Comparison of ENCODE assay signal across 13 mouse cellular contexts in genomic region chr3:86818001-86818585, GRCm38 (mm10).
A peak's percentile ranks its signal among the peaks of the same experiment; 100 is the strongest.
DNase-seq lines count a peak whose midpoint lies in the region; ATAC-seq and TF ChIP-seq lines count a peak whose summit lies in the region.
"Had no signal": no experiment of that assay in that cellular context is flagged by ENCODE, and none has a peak within 500 bp of the region (broad histone marks: within the 10 kb centered on the region; RNA-seq: fewer than 3 reads in every experiment).

No protein-coding gene starts in this region.

- H3K27ac ChIP-seq in kidney, adult 2 months (ENCODE audit: insufficient read depth, low read depth, low read length): no peak overlapping the region
- peak overlapping the region; percentile 57 for H3K27ac ChIP-seq in limb, embryonic 12.5 days
- H3K27ac ChIP-seq: kidney, embryonic 15.5 days had no signal

- no peak overlapping the region for H3K4me2 ChIP-seq in limb, embryonic 12.5 days
- H3K4me2 ChIP-seq: kidney, embryonic 15.5 days had no signal

- 61% methylated on average over 13 of the region's 13 CpGs for WGBS in kidney, adult 2 months
- 38% methylated on average over 13 of the region's 13 CpGs for WGBS in limb, embryonic 12.5 days

- H3K4me3 ChIP-seq in kidney, adult 2 months (ENCODE audit: insufficient read depth, low read depth, low read length): no peak overlapping the region
- H3K4me3 ChIP-seq in limb, embryonic 12.5 days (replicated peaks): no peak overlapping the region
- H3K4me3 ChIP-seq: kidney, embryonic 15.5 days; myocyte had no signal

- TF ChIP-seq CTCF in kidney, adult 2 months (conservative IDR thresholded peaks at IDR 0.05; ENCODE audit: insufficient read depth, insufficient read length, low read depth, low read length): no peak

- peak; percentile 53; the same call in 1 of the 2 replicates for ATAC-seq in cerebellum, adult (ENCODE audit: insufficient number of reproducible peaks, low FRiP score, low TSS enrichment)
- peak; percentile 66; the same call in 1 of the 2 replicates for ATAC-seq in limb, embryonic 12.5 days (ENCODE audit: insufficient number of reproducible peaks, insufficient read depth, low FRiP score, low TSS enrichment, low read depth)
- no peak for ATAC-seq in megakaryocyte progenitor cell, adult 5-6 weeks (replicated peaks; ENCODE audit: poor library complexity)
- no peak for ATAC-seq in activated CD4-positive, CD25-positive, alpha-beta regulatory T cell, adult 4 months

- TF ChIP-seq POLR2A in kidney, adult 2 months (IDR thresholded peaks at IDR 0.05; ENCODE audit: low read depth, low read length): no peak

- peaks cover 15% of the 10 kb centered on the region for H3K4me1 ChIP-seq in kidney, adult 2 months (ENCODE audit: control insufficient read depth, insufficient read depth, low read length)
- H3K4me1 ChIP-seq in limb, embryonic 12.5 days (replicated peaks): peaks cover 26% of the 10 kb centered on the region

- H3K36me3 ChIP-seq in kidney, adult 2 months (ENCODE audit: control insufficient read depth, insufficient read depth, low read length): no peaks in the 10 kb centered on the region
- no peaks in the 10 kb centered on the region for H3K36me3 ChIP-seq in limb, embryonic 12.5 days
- H3K36me3 ChIP-seq: kidney, embryonic 15.5 days had no signal

- no peaks in the 10 kb centered on the region for H3K9me3 ChIP-seq in limb, embryonic 12.5 days
- H3K9me3 ChIP-seq: kidney, embryonic 15.5 days had no signal

- no peak overlapping the region for H3K9ac ChIP-seq in limb, embryonic 12.5 days (replicated peaks)
- H3K9ac ChIP-seq: kidney, embryonic 15.5 days had no signal

- no peaks in the 10 kb centered on the region for H3K27me3 ChIP-seq in kidney, adult 2 months (replicated peaks; ENCODE audit: control insufficient read depth, insufficient read depth, low read length)
- 0 out of 2 replicates have a peak, but pooled peaks cover 7% of the 10 kb centered on the region for H3K27me3 ChIP-seq in limb, embryonic 12.5 days
- H3K27me3 ChIP-seq: kidney, embryonic 15.5 days had no signal

- peak; percentile 51 for DNase-seq in kidney, adult 2 months
- no peak for DNase-seq in kidney, postnatal 4 days
- DNase-seq in cerebellum, postnatal 14 days: peak; percentile 91 to 92
- DNase-seq in thymus, postnatal 10 days (ENCODE audit: low spot score in 2 of 2): no peak
- DNase-seq: adrenal gland, postnatal 10 days; heart, postnatal 4 days; lung, postnatal 14 days had no signal

Comparison
In these comparisons a context has a peak if more than half of its experiments do, and no peak if none do; other contexts are left out.
1. DNase-seq: peak in kidney, adult 2 months (single experiment) and cerebellum, postnatal 14 days (2 of 2); none in kidney, postnatal 4 days (0 of 2) and thymus, postnatal 10 days (0 of 2).
2. ATAC-seq: peak in cerebellum, adult (single experiment) and limb, embryonic 12.5 days (single experiment); none in megakaryocyte progenitor cell, adult 5-6 weeks (single experiment) and activated CD4-positive, CD25-positive, alpha-beta regulatory T cell, adult 4 months (single experiment).